Mouse (Mus musculus) kidney, adult 2 months (tissue): ENCODE data around the gene Nmral1.

Source experiments
- CTCF ChIP-seq: fragments of 200-500 bp; conservative IDR thresholded peaks from 2 replicates; pipeline ENCODE4 v1.5.1; 2011; ENCODE audit warnings: low read depth, mild to moderate bottlenecking, control low read depth, low read length, moderate library complexity, mixed read lengths; ENCODE audit not compliant: insufficient read depth, insufficient read length
- POLR2A ChIP-seq: fragments of 200-500 bp; IDR thresholded peaks from one replicate; pipeline ENCODE4 v1.6.1; 2011; ENCODE audit warnings: low read depth, low read length, control low read depth

DNA sequence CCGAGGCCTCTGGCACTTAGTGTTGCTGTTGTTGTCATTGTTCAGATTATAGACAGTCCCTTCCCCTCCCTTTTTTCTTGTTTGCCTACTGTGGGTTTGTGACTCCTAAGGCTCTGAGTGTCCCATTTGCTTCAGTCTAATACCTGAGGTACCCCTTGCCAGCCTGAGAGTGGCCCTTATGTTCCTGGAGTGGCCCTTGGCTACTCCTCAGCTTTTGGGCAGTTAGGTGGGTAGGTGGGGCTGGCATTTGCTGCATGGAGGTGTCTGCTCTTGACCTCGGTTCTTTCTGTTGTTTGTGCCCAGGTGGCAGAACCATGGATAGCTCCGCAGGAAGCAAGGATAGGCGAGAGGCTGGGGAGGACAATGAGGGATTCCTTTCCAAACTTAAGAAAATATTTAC lies 13.6 kb downstream of the Nmral1 start:
- TF ChIP-seq POLR2A (no peak), CTCF (no peak)
